Mouse (Mus musculus): ENCODE data around the gene Hoxd3. TPM values are rescaled to one million over a fixed set of nuclear protein-coding genes. Genes with fewer than 3 reads are reported as not detected.
A peak's percentile ranks its signal among the peaks of the same experiment; 100 is the strongest.

The Hoxd3 gene
- polyA plus RNA-seq, 1 experiment from 2014 or later: 15.8 TPM

DNA sequence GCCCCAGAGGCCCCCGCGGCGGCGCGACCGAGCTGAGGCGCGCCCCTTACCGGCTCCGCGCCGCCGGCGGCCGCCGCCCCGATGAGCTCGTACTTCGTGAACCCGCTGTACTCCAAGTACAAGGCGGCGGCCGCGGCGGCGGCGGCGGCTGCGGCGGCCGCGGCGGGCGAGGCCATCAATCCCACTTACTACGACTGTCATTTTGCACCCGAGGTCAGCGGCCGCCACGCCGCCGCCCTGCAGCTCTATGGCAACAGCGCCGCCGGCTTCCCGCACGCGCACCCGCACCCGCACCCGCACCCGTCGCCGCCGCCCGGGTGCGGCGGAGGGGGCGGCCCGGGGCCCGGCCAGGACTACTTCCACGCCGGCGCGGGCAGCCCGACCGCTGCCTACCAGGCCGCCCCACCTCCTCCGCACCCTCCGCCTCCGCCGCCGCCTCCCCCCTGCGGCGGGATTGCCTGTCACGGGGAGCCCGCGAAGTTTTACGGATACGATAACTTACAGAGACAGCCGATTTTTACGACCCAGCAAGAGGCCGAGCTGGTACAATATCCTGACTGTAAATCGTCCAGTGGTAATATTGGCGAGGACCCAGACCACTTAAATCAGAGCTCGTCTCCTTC is 6.1 kb upstream of the Hoxd3 start:
- Histone ChIP-seq H3K9me3 (no peaks in the 10 kb centered on the region), H3K9ac (0 out of 2 replicates have a peak overlapping the region, but pooled peaks have one; percentile 16), H3K27ac (peak overlapping the region; percentile 18; the same call in 1 of the 2 replicates), H3K4me2 (peak overlapping the region; percentile 87), H3K4me3 (replicated peaks) (peak overlapping the region; percentile 44), H3K36me3 (no peaks in the 10 kb centered on the region), H3K27me3 (replicated peaks) (peaks cover 90% of the 10 kb centered on the region), H3K4me1 (peaks cover 13% of the 10 kb centered on the region)
- no peak for ATAC-seq (ENCODE audit: insufficient read depth, low FRiP score, low read depth)
- WGBS: under 1% methylated on average over 75 of the region's 85 CpGs

DNA sequence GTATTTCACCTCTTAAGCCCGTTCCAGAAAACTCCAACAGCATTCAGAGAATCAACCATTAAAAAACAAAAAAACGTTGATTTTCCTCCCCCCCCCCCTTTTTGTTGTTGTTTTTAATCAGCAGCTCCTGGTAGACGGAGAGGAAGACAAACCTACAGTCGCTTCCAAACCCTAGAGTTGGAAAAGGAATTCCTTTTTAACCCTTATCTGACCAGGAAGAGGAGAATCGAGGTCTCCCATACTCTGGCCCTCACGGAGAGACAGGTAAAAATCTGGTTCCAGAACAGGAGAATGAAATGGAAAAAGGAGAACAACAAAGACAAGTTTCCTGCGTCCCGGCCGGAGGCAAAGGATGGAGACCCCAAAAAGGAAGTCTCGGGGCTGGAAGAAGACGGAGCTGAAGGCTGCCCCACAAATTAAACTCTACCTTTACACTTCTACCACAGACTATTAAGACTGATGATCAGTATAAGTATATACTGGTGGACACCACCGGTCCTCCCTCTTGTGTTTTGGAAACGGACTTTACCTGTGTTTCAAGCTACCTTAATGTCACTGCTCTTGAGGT is 5.2 kb upstream of the Hoxd3 start:
- no peaks in the 10 kb centered on the region for H3K36me3 ChIP-seq
- H3K27ac ChIP-seq: no peak overlapping the region
- H3K9me3 ChIP-seq: no peaks in the 10 kb centered on the region
- H3K4me1 ChIP-seq: peaks cover 13% of the 10 kb centered on the region
- peaks cover 88% of the 10 kb centered on the region for H3K27me3 ChIP-seq (replicated peaks)
- H3K9ac ChIP-seq: no peak overlapping the region
- peak overlapping the region; percentile 44; the same call in 1 of the 2 replicates for H3K4me3 ChIP-seq (replicated peaks)
- ATAC-seq (ENCODE audit: insufficient read depth, low FRiP score, low read depth): no peak
- H3K4me2 ChIP-seq: no peak overlapping the region
- 3% methylated on average over 13 of the region's 13 CpGs for WGBS

DNA sequence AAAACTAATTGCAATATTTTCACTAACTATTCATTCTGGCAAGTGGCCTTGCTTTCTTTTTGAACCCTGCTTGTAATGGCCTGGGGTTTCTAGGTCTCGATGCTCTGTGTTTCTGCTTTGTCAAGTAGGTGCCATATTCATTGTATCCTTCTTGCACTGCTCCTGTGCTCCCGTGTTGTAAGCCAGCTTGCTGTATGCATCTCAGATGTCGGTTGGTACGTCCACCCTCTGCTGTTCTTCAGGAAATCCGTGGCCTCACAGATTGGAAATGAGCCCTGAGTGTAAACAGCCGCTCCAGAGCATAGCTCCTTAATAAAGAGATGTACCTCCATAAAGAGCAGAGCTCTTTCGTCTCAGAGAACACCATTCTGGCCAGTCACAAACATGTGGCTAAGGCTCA is 4.1 kb upstream of the Hoxd3 start:
- Histone ChIP-seq H3K4me2 (no peak overlapping the region), H3K9me3 (no peaks in the 10 kb centered on the region), H3K27ac (no peak overlapping the region), H3K27me3 (replicated peaks) (peaks cover 94% of the 10 kb centered on the region), H3K4me3 (replicated peaks) (no peak overlapping the region), H3K9ac (no peak overlapping the region), H3K4me1 (peaks cover 20% of the 10 kb centered on the region), H3K36me3 (no peaks in the 10 kb centered on the region)
- ATAC-seq (ENCODE audit: insufficient read depth, low FRiP score, low read depth): no peak
- 23% methylated on average over 7 of the region's 7 CpGs for WGBS

DNA sequence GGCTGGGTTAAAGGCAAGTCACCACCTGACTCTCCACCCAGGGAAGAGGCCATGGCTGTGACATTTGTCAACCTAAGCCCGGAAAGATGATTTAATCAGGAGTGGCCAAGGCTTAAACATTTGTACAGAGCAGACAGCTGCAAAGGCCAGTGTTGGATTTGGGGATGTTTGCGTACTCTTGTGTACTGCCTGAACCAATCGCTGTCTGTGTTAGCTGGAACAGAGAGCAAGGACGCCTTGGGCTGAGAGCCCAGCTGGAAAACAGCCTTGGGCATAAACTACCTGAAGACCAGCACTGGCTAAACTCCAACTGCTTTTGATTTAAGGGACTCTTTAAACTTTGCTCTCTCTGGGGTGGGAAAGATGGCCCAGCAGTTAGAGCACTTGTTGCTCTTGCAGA is 3.1 kb upstream of the Hoxd3 start:
- Histone ChIP-seq H3K4me1 (peaks cover 20% of the 10 kb centered on the region), H3K4me2 (no peak overlapping the region), H3K9me3 (no peaks in the 10 kb centered on the region), H3K27me3 (replicated peaks) (peaks cover 94% of the 10 kb centered on the region), H3K27ac (no peak overlapping the region), H3K4me3 (replicated peaks) (no peak overlapping the region), H3K9ac (no peak overlapping the region), H3K36me3 (no peaks in the 10 kb centered on the region)
- no peak for ATAC-seq (ENCODE audit: insufficient read depth, low FRiP score, low read depth)
- WGBS: 21% methylated on average over 4 of the region's 4 CpGs

DNA sequence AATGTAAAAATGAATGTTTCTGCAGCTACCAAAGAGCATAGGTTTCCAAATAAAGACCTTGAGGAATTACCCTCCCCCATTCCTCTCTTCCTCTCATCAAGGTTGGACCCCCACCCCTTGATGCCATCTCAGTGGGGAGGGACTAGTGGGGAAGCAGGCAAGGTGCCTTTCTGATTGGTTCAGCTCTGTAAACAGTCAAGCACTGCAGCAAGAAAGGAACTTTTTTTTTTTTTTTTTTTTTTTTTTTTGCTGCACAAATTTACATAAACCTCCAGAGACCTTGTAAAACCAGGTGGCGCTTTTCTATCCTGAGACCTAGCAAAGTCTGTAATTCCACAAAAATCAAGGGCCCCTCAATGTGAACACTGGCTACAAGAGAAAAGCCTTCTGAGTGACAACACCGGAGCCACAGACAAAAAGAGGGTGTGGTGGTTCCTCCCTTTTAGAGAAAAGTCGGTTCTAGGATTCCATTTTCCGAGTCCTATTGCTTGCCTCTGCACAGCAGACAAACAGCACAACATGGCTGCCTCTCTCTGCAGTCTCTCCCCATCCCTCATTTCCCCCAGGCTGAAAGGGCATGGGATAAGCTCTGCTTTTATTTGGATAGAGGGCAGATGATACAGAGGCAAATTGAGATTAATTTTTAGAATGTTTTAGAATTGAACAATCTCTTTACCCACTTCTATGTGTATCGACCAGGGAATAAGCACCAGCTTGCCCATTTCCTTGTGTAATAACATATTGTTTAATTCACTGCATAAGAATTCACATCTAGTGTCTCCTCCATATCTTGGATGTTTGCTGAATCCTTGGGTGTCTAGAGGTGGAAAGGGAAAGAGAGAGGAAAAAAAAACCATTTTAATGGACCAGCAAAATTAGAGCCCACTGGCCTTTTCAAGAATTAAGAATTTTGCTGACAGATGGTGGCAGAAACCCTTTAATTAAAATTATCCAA is 2.0 kb upstream of the Hoxd3 start:
- Histone ChIP-seq H3K9ac (no peak overlapping the region), H3K36me3 (no peaks in the 10 kb centered on the region), H3K27ac (no peak overlapping the region), H3K27me3 (replicated peaks) (peaks cover 94% of the 10 kb centered on the region), H3K4me3 (replicated peaks) (no peak overlapping the region), H3K4me2 (no peak overlapping the region), H3K4me1 (peaks cover 17% of the 10 kb centered on the region), H3K9me3 (no peaks in the 10 kb centered on the region)
- no peak for ATAC-seq (ENCODE audit: insufficient read depth, low FRiP score, low read depth)
- 14% methylated on average over 5 of the region's 5 CpGs for WGBS

DNA sequence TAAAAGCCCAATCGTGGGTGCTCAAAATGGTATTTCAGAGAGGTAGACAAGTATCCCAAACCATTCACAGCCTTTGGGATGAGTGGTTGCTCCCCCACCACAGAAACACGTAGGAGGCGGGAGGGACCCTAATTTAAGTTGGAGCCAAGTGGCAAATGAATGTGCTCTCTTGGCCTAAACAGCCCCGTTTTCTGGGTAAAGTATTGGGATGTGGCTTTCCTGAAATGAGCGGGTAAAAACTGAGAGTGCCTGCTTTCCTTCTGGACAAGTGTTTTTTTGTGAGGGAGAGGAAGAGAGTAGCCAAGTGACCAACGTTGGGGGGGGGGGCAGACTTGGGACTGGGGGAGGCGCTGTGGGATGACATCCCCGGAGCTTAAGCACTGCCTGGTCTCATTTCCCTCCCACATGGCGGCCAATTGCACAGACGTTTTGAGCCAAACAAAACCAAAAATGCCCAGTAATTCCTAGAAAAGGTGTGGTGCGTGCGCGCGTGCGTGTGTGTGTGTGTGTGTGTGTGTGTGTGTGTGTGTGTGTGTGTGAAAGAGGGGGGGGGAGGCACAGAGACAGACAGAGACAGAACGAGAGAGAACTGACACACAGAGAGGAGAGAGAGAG is 691 bp upstream of the Hoxd3 start:
- H3K4me1 ChIP-seq: peaks cover 9% of the 10 kb centered on the region
- H3K4me3 ChIP-seq (replicated peaks): no peak overlapping the region; the same call in 1 of the 2 replicates
- H3K27ac ChIP-seq: no peak overlapping the region
- no peaks in the 10 kb centered on the region for H3K9me3 ChIP-seq
- H3K4me2 ChIP-seq: peak overlapping the region; percentile 10; the same call in 1 of the 2 replicates
- 3% methylated on average over 16 of the region's 16 CpGs for WGBS
- ATAC-seq (ENCODE audit: insufficient read depth, low FRiP score, low read depth): no peak
- peaks cover 94% of the 10 kb centered on the region for H3K27me3 ChIP-seq (replicated peaks)
- H3K36me3 ChIP-seq: no peaks in the 10 kb centered on the region
- no peak overlapping the region for H3K9ac ChIP-seq

DNA sequence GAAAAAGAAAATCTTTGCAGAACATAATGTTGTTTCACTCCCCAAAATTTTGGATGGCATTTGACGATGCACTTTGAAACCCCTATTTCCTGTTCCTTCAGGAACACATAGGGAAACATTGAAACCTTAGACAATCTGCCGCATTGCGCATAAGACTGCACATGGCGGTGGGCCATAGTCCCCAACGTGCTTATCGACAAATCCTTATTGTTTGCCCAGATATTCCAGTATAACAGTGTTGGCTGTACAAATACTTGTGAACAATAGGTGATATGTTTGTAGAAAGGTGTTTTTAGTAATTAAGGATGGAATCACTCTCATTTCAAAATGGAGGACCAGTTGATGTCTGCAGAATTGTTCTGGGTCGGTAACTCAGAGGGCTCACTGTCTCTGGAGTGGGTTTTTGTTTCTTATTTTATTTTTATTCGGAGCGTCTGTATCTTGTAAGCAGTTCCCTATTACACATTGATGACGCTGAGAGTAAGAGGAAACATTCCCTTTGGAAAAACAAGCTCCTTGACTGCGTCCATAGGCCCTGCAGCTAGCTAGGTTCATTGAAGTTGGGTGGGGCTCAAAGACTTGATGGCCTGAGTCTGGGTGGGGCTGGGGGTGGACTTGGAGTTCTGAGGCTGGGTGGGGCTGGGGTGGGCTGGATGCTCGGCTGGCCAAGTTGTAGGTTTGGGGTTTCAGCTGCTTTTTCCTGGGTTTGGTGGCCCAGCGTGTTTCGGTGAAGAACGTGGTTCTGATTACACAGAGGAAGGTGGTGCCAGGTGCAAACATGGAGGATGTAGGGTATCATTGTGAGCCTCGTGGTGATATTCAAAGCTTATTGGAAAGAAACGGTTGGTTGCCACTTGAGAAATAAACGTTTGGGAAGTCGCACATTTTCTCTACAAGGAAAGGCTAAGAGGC is 1.8 kb downstream of the Hoxd3 start:
- H3K9ac ChIP-seq: no peak overlapping the region
- H3K9me3 ChIP-seq: no peaks in the 10 kb centered on the region
- WGBS: 16% methylated on average over 19 of the region's 19 CpGs
- no peak overlapping the region for H3K27ac ChIP-seq
- no peak overlapping the region for H3K4me2 ChIP-seq
- H3K27me3 ChIP-seq (replicated peaks): peaks cover 93% of the 10 kb centered on the region
- no peak overlapping the region for H3K4me3 ChIP-seq (replicated peaks)
- no peak for ATAC-seq (ENCODE audit: insufficient read depth, low FRiP score, low read depth)
- H3K4me1 ChIP-seq: peaks cover 9% of the 10 kb centered on the region
- no peaks in the 10 kb centered on the region for H3K36me3 ChIP-seq

DNA sequence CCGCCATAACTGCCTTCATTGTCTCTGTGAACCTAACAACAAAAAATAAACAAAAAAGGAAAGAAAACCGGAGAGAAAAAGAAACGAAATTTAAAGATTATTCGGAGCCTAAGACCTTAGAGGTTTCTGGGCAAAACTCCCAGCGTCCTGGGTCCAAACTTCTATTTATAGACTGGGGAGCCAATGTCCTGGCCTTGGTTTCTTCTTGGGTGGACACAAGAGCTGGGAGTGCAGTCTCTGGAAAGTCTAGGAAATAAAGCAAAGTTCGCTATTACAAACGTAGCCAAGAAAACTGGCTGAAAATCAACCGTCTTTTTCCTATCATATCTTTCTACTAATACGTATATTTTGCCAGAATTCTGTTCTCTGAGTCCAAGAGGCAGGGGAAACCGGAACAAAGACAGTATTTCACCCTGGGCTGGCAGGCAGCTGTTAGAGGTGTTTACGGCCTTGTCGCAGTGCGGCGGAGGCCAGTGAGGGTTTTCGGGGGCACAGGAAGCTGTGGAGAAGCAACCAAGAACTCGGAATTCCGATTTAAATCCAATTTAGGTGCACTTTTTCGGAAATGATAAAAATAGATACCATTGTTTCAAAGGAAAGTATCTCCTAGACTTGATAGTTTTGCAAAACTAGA is 2.5 kb downstream of the Hoxd3 start:
- Histone ChIP-seq H3K36me3 (no peaks in the 10 kb centered on the region), H3K4me2 (no peak overlapping the region), H3K9me3 (no peaks in the 10 kb centered on the region), H3K4me1 (peaks cover 9% of the 10 kb centered on the region), H3K4me3 (replicated peaks) (no peak overlapping the region), H3K27me3 (replicated peaks) (peaks cover 90% of the 10 kb centered on the region), H3K27ac (no peak overlapping the region; the same call in 1 of the 2 replicates), H3K9ac (no peak overlapping the region)
- no peak for ATAC-seq (ENCODE audit: insufficient read depth, low FRiP score, low read depth)
- WGBS: 12% methylated on average over 18 of the region's 18 CpGs

DNA sequence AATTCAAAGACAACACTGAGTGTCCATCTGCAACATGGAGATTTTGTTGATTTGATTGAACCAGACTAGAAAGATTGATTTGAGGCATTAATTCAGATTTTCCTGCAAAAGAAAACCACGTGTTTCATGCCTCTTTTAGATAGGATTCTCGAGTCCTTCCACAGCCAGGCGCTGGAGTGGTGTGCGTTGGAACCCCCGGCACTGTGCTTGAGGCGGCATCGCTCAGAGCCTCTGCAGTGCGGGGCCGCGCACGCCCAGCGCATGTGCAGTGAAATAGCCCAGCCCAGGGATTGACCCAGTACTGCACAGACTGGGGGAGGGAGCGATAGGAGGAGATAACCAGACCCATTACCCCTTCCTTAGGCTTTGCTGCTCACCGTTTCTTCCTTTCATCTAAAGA is 3.2 kb downstream of the Hoxd3 start:
- H3K4me1 ChIP-seq: peaks cover 9% of the 10 kb centered on the region
- no peak overlapping the region for H3K4me3 ChIP-seq (replicated peaks)
- H3K27me3 ChIP-seq (replicated peaks): peaks cover 89% of the 10 kb centered on the region
- WGBS: 5% methylated on average over 14 of the region's 14 CpGs
- H3K27ac ChIP-seq: no peak overlapping the region
- peak overlapping the region; percentile 29 for H3K4me2 ChIP-seq
- H3K9ac ChIP-seq: no peak overlapping the region
- ATAC-seq (ENCODE audit: insufficient read depth, low FRiP score, low read depth): no peak
- H3K9me3 ChIP-seq: no peaks in the 10 kb centered on the region
- H3K36me3 ChIP-seq: no peaks in the 10 kb centered on the region

DNA sequence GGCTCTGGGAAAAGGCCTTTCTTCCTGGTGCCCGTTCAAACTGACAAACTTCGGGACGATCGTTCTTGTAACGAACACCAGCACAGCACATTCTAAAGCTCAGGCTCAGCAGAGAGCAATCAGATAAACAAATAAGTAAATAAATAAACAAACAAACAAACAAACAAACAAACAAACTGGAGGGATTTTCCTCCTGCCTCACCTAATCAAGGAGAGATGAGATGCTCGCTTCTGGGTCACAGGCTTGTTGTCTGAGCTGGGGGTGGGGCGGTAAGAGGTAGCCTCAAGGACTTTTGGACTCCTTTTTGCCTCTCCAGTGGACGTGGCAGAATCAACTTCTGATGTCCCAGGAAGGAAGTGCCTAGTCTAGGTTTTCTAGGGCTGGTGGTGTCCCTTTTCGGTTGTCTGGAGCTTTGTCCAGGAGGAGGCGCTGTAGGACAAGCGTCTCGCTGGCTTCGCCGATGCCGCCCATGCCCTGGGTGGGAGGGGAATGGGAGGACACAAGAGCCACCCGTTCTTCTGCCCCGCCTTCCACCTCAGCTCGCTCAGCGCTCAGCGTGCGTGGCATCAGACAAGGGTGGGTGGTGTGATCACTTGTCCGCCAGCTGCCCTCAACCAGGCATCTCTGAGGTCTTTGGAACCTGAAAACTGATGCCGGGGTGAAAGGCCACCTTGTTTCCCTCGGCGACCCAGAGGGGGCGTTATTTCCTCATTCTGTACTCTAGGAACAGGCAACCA is 3.9 kb downstream of the Hoxd3 start:
- WGBS: 3% methylated on average over 26 of the region's 26 CpGs
- Histone ChIP-seq H3K4me1 (peaks cover 9% of the 10 kb centered on the region), H3K4me2 (peak overlapping the region; percentile 53), H3K9me3 (no peaks in the 10 kb centered on the region), H3K9ac (no peak overlapping the region), H3K36me3 (no peaks in the 10 kb centered on the region), H3K4me3 (replicated peaks) (peak overlapping the region; percentile 23; the same call in 1 of the 2 replicates), H3K27ac (no peak overlapping the region), H3K27me3 (replicated peaks) (peaks cover 89% of the 10 kb centered on the region)
- peak; percentile 66 for ATAC-seq (ENCODE audit: insufficient read depth, low FRiP score, low read depth)

Measured in stomach, embryonic 15.5 days (tissue).